Mouse (Mus musculus) stomach, adult 2 months (tissue): ENCODE results near the gene Olfr654. TPM values are rescaled to one million over a fixed set of nuclear protein-coding genes. Genes with fewer than 3 reads are reported as not detected.

Experiments used
- polyA plus RNA-seq: library from polyadenylated mRNA; depleted of rRNA; stranded (reverse); fragments of >200 nt; gene quantifications from 2 replicates; pipeline ENCODE4 v1.2.3, GENCODE M21; 2012; rRNA removed

Olfr654 gene
- polyA plus RNA-seq: not detected in 2 replicates

GRCm38 (mm10) chr7:104586725-104587124 is at the start of gene Olfr654:
TSS of gene Olfr654 (plus strand) at chr7:104587025.

GRCm38 (mm10) chr7:104549833-104550232 is 37.0 kb upstream of the Olfr654 start, which contains the start of gene Olfr651:
TSS of gene Olfr651 (plus strand) at chr7:104550133.

GRCm38 (mm10) chr7:104560601-104561000 is 26.2 kb upstream of the Olfr654 start, which contains the start of gene Olfr652:
TSS of gene Olfr652 (plus strand) at chr7:104560901.

GRCm38 (mm10) chr7:104577014-104577413 is 9.8 kb upstream of the Olfr654 start, which contains the start of gene Olfr653:
TSS of gene Olfr653 (plus strand) at chr7:104577314.

GRCm38 (mm10) chr7:104601679-104602078 is 14.9 kb downstream of the Olfr654 start, which contains the start of gene Olfr655:
TSS of gene Olfr655 (minus strand) at chr7:104601779.

GRCm38 (mm10) chr7:104613655-104614054 is 26.8 kb downstream of the Olfr654 start, which contains the start of gene Olfr656:
TSS of gene Olfr656 (plus strand) at chr7:104613955.

GRCm38 (mm10) chr7:104624494-104624893 is 37.7 kb downstream of the Olfr654 start, which contains the start of gene Olfr657:
TSS of gene Olfr657 (plus strand) at chr7:104624794.

Other genes starting within 250 kb of the Olfr654 start
- 0.55 TPM in 2 replicates for gene Trim12c, start 233.7 kb upstream of the Olfr654 start, polyA plus RNA-seq
- 0.03 TPM in 1 of 2 replicates, not detected in the other for gene Trim30b, start 217.1 kb upstream of the Olfr654 start, polyA plus RNA-seq
- not detected in 2 replicates for gene Trim30c, start 186.2 kb upstream of the Olfr654 start, polyA plus RNA-seq
- 0.09 and 0.32 TPM in 2 replicates for gene Trim30a, start 121.8 kb upstream of the Olfr654 start, polyA plus RNA-seq
- gene Trim30d, start 79.2 kb upstream of the Olfr654 start, polyA plus RNA-seq: 0.04 and 0.24 TPM in 2 replicates
- not detected in 2 replicates for gene Olfr651, start 36.9 kb upstream of the Olfr654 start, polyA plus RNA-seq
- not detected in 2 replicates for gene Olfr652, start 26.1 kb upstream of the Olfr654 start, polyA plus RNA-seq
- not detected in 2 replicates for gene Olfr653, start 9.7 kb upstream of the Olfr654 start, polyA plus RNA-seq
- gene Olfr655, start 14.8 kb downstream of the Olfr654 start, polyA plus RNA-seq: not detected in 2 replicates
- gene Olfr656, start 26.9 kb downstream of the Olfr654 start, polyA plus RNA-seq: not detected in 2 replicates
- not detected in 2 replicates for gene Olfr657, start 37.8 kb downstream of the Olfr654 start, polyA plus RNA-seq
- not detected in 2 replicates for gene Olfr658, start 60.3 kb downstream of the Olfr654 start, polyA plus RNA-seq
- gene Olfr659, start 79.7 kb downstream of the Olfr654 start, polyA plus RNA-seq: not detected in 2 replicates
- gene Olfr661, start 99.5 kb downstream of the Olfr654 start, polyA plus RNA-seq: not detected in 2 replicates
- not detected in 2 replicates for gene Usp17le, start 190.4 kb downstream of the Olfr654 start, polyA plus RNA-seq